Mouse (Mus musculus) inflammation-experienced regulatory T-cells, adult 6 months (primary cell): ENCODE measurements around the gene Jmjd1c. TPM values are rescaled to one million over a fixed set of nuclear protein-coding genes. Genes with fewer than 3 reads are reported as not detected.

Experiments used
- ATAC-seq: one replicate; pipeline ENCODE4 v1.8.0; 2017
- polyA plus RNA-seq, 3 experiments: library from polyadenylated mRNA; unstranded; fragments of 100-300 nt; shearing (Covaris generic); gene quantifications; one replicate each; pipeline ENCODE4 v1.2.1; 2017

Gene Jmjd1c
- 10 to 100 TPM; 34.3 to 58.3 (median 45.7) TPM for polyA plus RNA-seq

- peak; percentile 46 for ATAC-seq
These were observed at the start of gene Jmjd1c for GRCm38 (mm10) chr10:67095798-67096620. Gene Jmjd1c, plus strand, starts transcription at chr10:67096125.

GRCm38 (mm10) chr10:67047712-67048645, 47.9 kb upstream of the Jmjd1c start:
- no peak for ATAC-seq

GRCm38 (mm10) chr10:67048871-67049615, 46.9 kb upstream of the Jmjd1c start:
- ATAC-seq: peak; percentile 55

GRCm38 (mm10) chr10:67049621-67050020, 46.3 kb upstream of the Jmjd1c start:
- ATAC-seq: no peak

GRCm38 (mm10) chr10:67050766-67051165, 45.2 kb upstream of the Jmjd1c start:
- no peak for ATAC-seq

- ATAC-seq: no peak
These were observed 44.5 kb upstream of the Jmjd1c start for GRCm38 (mm10) chr10:67051466-67051865.

- peak; percentile 71 for ATAC-seq
These were observed 43.5 kb upstream of the Jmjd1c start for GRCm38 (mm10) chr10:67052429-67052828.

GRCm38 (mm10) chr10:67053475-67053874, 42.5 kb upstream of the Jmjd1c start:
- ATAC-seq: no peak

- ATAC-seq: no peak
These were observed 39.8 kb upstream of the Jmjd1c start for GRCm38 (mm10) chr10:67055867-67056856.

- no peak for ATAC-seq
These were observed 38.7 kb upstream of the Jmjd1c start for GRCm38 (mm10) chr10:67057208-67057607.

GRCm38 (mm10) chr10:67057696-67058095, 38.2 kb upstream of the Jmjd1c start:
- no peak for ATAC-seq

- no peak for ATAC-seq
These were observed 37.6 kb upstream of the Jmjd1c start for GRCm38 (mm10) chr10:67058297-67058696.

GRCm38 (mm10) chr10:67058702-67059101, 37.2 kb upstream of the Jmjd1c start:
- ATAC-seq: no peak

- no peak for ATAC-seq
These were observed 34.5 kb upstream of the Jmjd1c start for GRCm38 (mm10) chr10:67061367-67061801.

GRCm38 (mm10) chr10:67061823-67062222, 34.1 kb upstream of the Jmjd1c start:
- no peak for ATAC-seq

GRCm38 (mm10) chr10:67065277-67065887, 30.5 kb upstream of the Jmjd1c start:
- peak; percentile 49 for ATAC-seq

- no peak for ATAC-seq
These were observed 30.0 kb upstream of the Jmjd1c start for GRCm38 (mm10) chr10:67065927-67066326.

GRCm38 (mm10) chr10:67066421-67066820, 29.5 kb upstream of the Jmjd1c start:
- ATAC-seq: no peak

GRCm38 (mm10) chr10:67069013-67069412, 26.9 kb upstream of the Jmjd1c start:
- peak; percentile 54 for ATAC-seq

- peak; percentile 18 for ATAC-seq
These were observed 24.5 kb upstream of the Jmjd1c start for GRCm38 (mm10) chr10:67071389-67071788.

GRCm38 (mm10) chr10:67071884-67072283, 24.0 kb upstream of the Jmjd1c start:
- ATAC-seq: peak; percentile 71
